8 mouse cellular contexts compared by ENCODE assay signal in the genomic region with DNA sequence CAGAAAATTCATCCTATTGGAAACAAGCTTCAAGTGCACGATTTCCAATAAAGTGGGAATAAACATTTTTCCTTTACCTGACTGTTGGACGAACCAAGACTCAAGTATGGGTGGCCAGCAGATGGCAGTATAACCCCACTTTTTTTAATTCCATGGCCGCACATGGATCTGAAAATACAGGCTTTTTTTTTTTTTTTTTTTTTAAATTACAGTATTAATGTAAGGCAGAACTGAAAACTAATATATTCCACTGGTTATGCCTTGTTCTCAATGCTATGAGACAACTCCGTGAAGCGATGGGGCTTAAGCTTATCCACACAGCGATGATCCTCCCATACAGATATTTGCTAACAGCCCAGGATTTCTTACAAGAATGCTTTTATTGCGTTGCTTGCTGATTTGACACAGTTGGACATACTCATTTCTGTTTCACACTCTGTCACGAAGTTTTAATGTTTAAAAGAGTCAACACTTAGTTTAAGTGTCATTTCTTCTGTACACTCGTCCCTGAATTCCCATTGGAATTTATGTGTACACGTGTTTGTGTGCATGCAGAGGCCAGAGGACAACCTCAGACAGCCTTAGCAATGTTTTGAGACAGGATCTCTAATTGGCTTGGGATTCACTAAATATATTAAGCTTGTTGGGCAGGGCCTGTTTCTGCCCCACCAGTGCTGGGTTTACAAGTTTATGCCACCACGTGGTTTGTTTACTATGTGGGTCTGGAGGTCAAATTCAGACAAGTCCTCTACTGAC.
A peak's percentile ranks its signal among the peaks of the same experiment; 100 is the strongest.
DNase-seq lines count a peak whose midpoint lies in the region; ATAC-seq and TF ChIP-seq lines count a peak whose summit lies in the region.

No protein-coding gene starts in this region.

- no peak overlapping the region for H3K4me3 ChIP-seq in heart, adult 2 months
- H3K4me3 ChIP-seq in heart, embryonic 12.5 days, result no peak overlapping the region
- no peak overlapping the region for H3K4me3 ChIP-seq in CH12.LX (replicated peaks in 1 of 3; ENCODE audit: low read depth in 2 of 3, low read length in 2 of 3, poor library complexity in 1 of 3)
- H3K4me3 ChIP-seq in hindbrain, embryonic 10.5 days, result no peak overlapping the region
- no peak overlapping the region for H3K4me3 ChIP-seq in limb, embryonic 12.5 days (replicated peaks)

- H3K27me3 ChIP-seq in heart, adult 2 months (ENCODE audit: control insufficient read depth, insufficient read depth, low read length), result no peaks in the 10 kb centered on the region
- H3K27me3 ChIP-seq in heart, embryonic 12.5 days (replicated peaks), result no peaks in the 10 kb centered on the region
- no peaks in the 10 kb centered on the region for H3K27me3 ChIP-seq in CH12.LX (replicated peaks)
- no peaks in the 10 kb centered on the region for H3K27me3 ChIP-seq in hindbrain, embryonic 10.5 days (ENCODE audit: insufficient read depth, poor library complexity, severe bottlenecking)
- no peaks in the 10 kb centered on the region for H3K27me3 ChIP-seq in limb, embryonic 12.5 days

- no peak overlapping the region for H3K9ac ChIP-seq in heart, adult 2 months (ENCODE audit: low read depth, low read length)
- no peak overlapping the region for H3K9ac ChIP-seq in heart, embryonic 12.5 days
- no peak overlapping the region for H3K9ac ChIP-seq in CH12.LX (ENCODE audit: insufficient read depth, low read depth)
- H3K9ac ChIP-seq in limb, embryonic 12.5 days (replicated peaks), result no peak overlapping the region

- no peak for ATAC-seq in heart, embryonic 12.5 days (ENCODE audit: insufficient number of reproducible peaks, low FRiP score)
- ATAC-seq in limb, embryonic 12.5 days (ENCODE audit: insufficient number of reproducible peaks, insufficient read depth, low FRiP score, low TSS enrichment, low read depth), result peak; percentile 47

- H3K27ac ChIP-seq in heart, adult 2 months, result no peak overlapping the region
- H3K27ac ChIP-seq in heart, embryonic 12.5 days (ENCODE audit: poor library complexity, severe bottlenecking), result no peak overlapping the region
- no peak overlapping the region for H3K27ac ChIP-seq in CH12.LX (ENCODE audit: insufficient read depth, low read depth)
- H3K27ac ChIP-seq in hindbrain, embryonic 10.5 days, result no peak overlapping the region
- H3K27ac ChIP-seq in limb, embryonic 12.5 days, result no peak overlapping the region

- TF ChIP-seq CTCF in heart, adult 2 months (IDR thresholded peaks at IDR 0.05), result peak; percentile 71
- TF ChIP-seq CTCF in CH12.LX (conservative IDR thresholded peaks at IDR 0.05 in 1 of 2, IDR thresholded peaks at IDR 0.05 in 1 of 2; ENCODE audit: low read depth in 2 of 2, low read length in 2 of 2), result peak; percentile 45 to 66; a peak in 3 of 4 replicates

- no peak for TF ChIP-seq EP300 in heart, adult 2 months (IDR thresholded peaks at IDR 0.05; ENCODE audit: insufficient read depth, low read depth, low read length)
- no peak for TF ChIP-seq EP300 in CH12.LX (IDR thresholded peaks at IDR 0.05; ENCODE audit: low read length)

- no peaks in the 10 kb centered on the region for H3K4me1 ChIP-seq in heart, adult 2 months (ENCODE audit: control insufficient read depth, insufficient read depth, low read length)
- H3K4me1 ChIP-seq in heart, embryonic 12.5 days (replicated peaks), result no peaks in the 10 kb centered on the region
- no peaks in the 10 kb centered on the region for H3K4me1 ChIP-seq in CH12.LX (ENCODE audit: control insufficient read depth in 1 of 2, insufficient read depth in 2 of 2)
- no peaks in the 10 kb centered on the region for H3K4me1 ChIP-seq in hindbrain, embryonic 10.5 days (replicated peaks)
- H3K4me1 ChIP-seq in limb, embryonic 12.5 days (replicated peaks), result peaks cover 5% of the 10 kb centered on the region; the same call in 1 of the 2 replicates

- no peak overlapping the region for H3K4me2 ChIP-seq in heart, embryonic 12.5 days
- peak overlapping the region; percentile 36; the same call in 1 of the 2 replicates for H3K4me2 ChIP-seq in CH12.LX (ENCODE audit: insufficient read depth, low read depth, poor library complexity, severe bottlenecking)
- H3K4me2 ChIP-seq in limb, embryonic 12.5 days, result no peak overlapping the region

- no peak for DNase-seq in heart, adult 2 months
- peak; percentile 49 for DNase-seq in CH12.LX (ENCODE audit: extremely low read depth)
- DNase-seq in cerebellum, postnatal 25 days, result peak; percentile 27 to 63
- peak; percentile 33 for DNase-seq in hindbrain, embryonic 10.5 days (ENCODE audit: low spot score)
- peak; percentile 32 to 67 for DNase-seq in right cerebral cortex, adult 2 months (ENCODE audit: low spot score in 2 of 2)
- DNase-seq in gastrocnemius, adult 8-10 months (ENCODE audit: low spot score in 2 of 2), result no peak

- H3K9me3 ChIP-seq in heart, embryonic 12.5 days (replicated peaks), result no peaks in the 10 kb centered on the region
- H3K9me3 ChIP-seq in CH12.LX (replicated peaks; ENCODE audit: low read length), result no peaks in the 10 kb centered on the region
- no peaks in the 10 kb centered on the region for H3K9me3 ChIP-seq in hindbrain, embryonic 10.5 days
- no peaks in the 10 kb centered on the region for H3K9me3 ChIP-seq in limb, embryonic 12.5 days

- dilution Hi-C loops in CH12.LX (cut with MboI; ENCODE audit: extremely low pct_ligation_motif_present, extremely low pct_unique_long_range_greater_than_20kb, low sequenced_read_pairs), result no loop called here

- peak; percentile 67 for TF ChIP-seq RAD21 in CH12.LX (IDR thresholded peaks at IDR 0.05; ENCODE audit: low read depth, low read length)

- H3K36me3 ChIP-seq in heart, adult 2 months (ENCODE audit: control insufficient read depth, insufficient read depth, low read length), result no peaks in the 10 kb centered on the region
- no peaks in the 10 kb centered on the region for H3K36me3 ChIP-seq in heart, embryonic 12.5 days
- H3K36me3 ChIP-seq in CH12.LX (replicated peaks in 1 of 2; ENCODE audit: control insufficient read depth in 1 of 2, insufficient read depth in 1 of 2, low read length in 1 of 2), result no peaks in the 10 kb centered on the region
- H3K36me3 ChIP-seq in hindbrain, embryonic 10.5 days, result no peaks in the 10 kb centered on the region
- no peaks in the 10 kb centered on the region for H3K36me3 ChIP-seq in limb, embryonic 12.5 days

- intact Hi-C loops in heart, adult 2 months (cut with DNase I), result no loop called here

- TF ChIP-seq POLR2A in heart, adult 2 months (IDR thresholded peaks at IDR 0.05; ENCODE audit: insufficient read depth, low read depth, low read length), result no peak
- no peak for TF ChIP-seq POLR2A in CH12.LX (IDR thresholded peaks at IDR 0.05; ENCODE audit: low read depth, low read length)

- in situ Hi-C loops in CH12.LX (cut with MboI; ENCODE audit: low pct_ligation_motif_present, low pct_unique_long_range_greater_than_20kb, low sequenced_read_pairs), result no loop called here

- H3K79me2 ChIP-seq in heart, adult 2 months (replicated peaks; ENCODE audit: control insufficient read depth, insufficient read depth, low read length), result no peaks in the 10 kb centered on the region
- H3K79me2 ChIP-seq in CH12.LX (replicated peaks; ENCODE audit: control insufficient read depth, extremely low read depth, insufficient read depth, poor library complexity, severe bottlenecking), result no peaks in the 10 kb centered on the region

- WGBS in heart, adult 2 months, result 44% methylated on average over 11 of the region's 11 CpGs
- WGBS in heart, embryonic 12.5 days, result 51% methylated on average over 11 of the region's 11 CpGs
- WGBS in hindbrain, embryonic 10.5 days, result 54% methylated on average over 11 of the region's 11 CpGs
- WGBS in limb, embryonic 12.5 days, result 35% methylated on average over 11 of the region's 11 CpGs

TF ChIP-seq in CH12.LX, 34 proteins besides CTCF, POLR2A, EP300 and RAD21:
- TF ChIP-seq MYC (IDR thresholded peaks at IDR 0.05; ENCODE audit: low read depth, low read length) (peak; percentile 62; the same call in 1 of the 2 replicates), SMC3 (IDR thresholded peaks at IDR 0.05; ENCODE audit: low read depth, low read length) (peak; percentile 41), ZNF384 (IDR thresholded peaks at IDR 0.05; ENCODE audit: low read depth, low read length) (peak; percentile 94), BHLHE40 (IDR thresholded peaks at IDR 0.05; ENCODE audit: low read depth, low read length) (no peak)
TF ChIP-seq in CH12.LX: peak in this region for 3.

Comparison
In these comparisons a context has a peak if more than half of its experiments do, and no peak if none do; other contexts are left out.
1. DNase-seq: peak in CH12.LX (single experiment), cerebellum, postnatal 25 days (2 of 2), hindbrain, embryonic 10.5 days (single experiment) and right cerebral cortex, adult 2 months (2 of 2); none in heart, adult 2 months (0 of 2) and gastrocnemius, adult 8-10 months (0 of 2).